Mouse (Mus musculus) frontal cortex, adult 2 months (tissue): ENCODE results near the gene Hlcs. TPM values are rescaled to one million over a fixed set of nuclear protein-coding genes. Genes with fewer than 3 reads are reported as not detected.
"Not testable (repeated sequence)": the region's sequence is repeated elsewhere in the genome, so short reads cannot be mapped to it uniquely, and the experiment has no call there.

ENCODE experiments used
- DNase-seq, 2 experiments: peaks; one replicate each; pipeline ENCODE4 v3.0.0; 2022; ENCODE audit warnings: low spot score in 1 of 2; ENCODE audit errors: extremely low spot score in 1 of 2
- polyA plus RNA-seq: library from polyadenylated mRNA; depleted of rRNA; stranded (reverse); fragments of >200 nt; gene quantifications from 2 replicates; pipeline ENCODE4 v1.2.3, GENCODE M21; 2012; rRNA removed

Hlcs gene
- polyA plus RNA-seq, result 11.6 and 12.5 TPM in 2 replicates

- peak; percentile 91 to 98 for DNase-seq
These were observed at the start of gene Hlcs for GRCm38 (mm10) chr16:94313229-94314030. Gene Hlcs (minus strand): TSS chr16:94313571.

GRCm38 (mm10) chr16:94362174-94362873, 49.0 kb upstream of the Hlcs start:
- DNase-seq, result peak; percentile 87 to 90

- DNase-seq, result no peak
These were observed 47.4 kb upstream of the Hlcs start for GRCm38 (mm10) chr16:94360578-94361350.

GRCm38 (mm10) chr16:94358091-94358490, 44.7 kb upstream of the Hlcs start:
- DNase-seq, result no peak

- DNase-seq, result no peak
These were observed 43.6 kb upstream of the Hlcs start for GRCm38 (mm10) chr16:94356776-94357494.

- no peak for DNase-seq
These were observed 42.7 kb upstream of the Hlcs start for GRCm38 (mm10) chr16:94356046-94356445.

- peak in 1 of 2 experiments; percentile 48 for DNase-seq
These were observed 41.1 kb upstream of the Hlcs start for GRCm38 (mm10) chr16:94354450-94354849.

GRCm38 (mm10) chr16:94350287-94350677, 36.9 kb upstream of the Hlcs start:
- no peak for DNase-seq

- no peak for DNase-seq
These were observed 36.4 kb upstream of the Hlcs start for GRCm38 (mm10) chr16:94349588-94350286.

- no peak for DNase-seq
These were observed 35.4 kb upstream of the Hlcs start for GRCm38 (mm10) chr16:94348779-94349178.

- no peak for DNase-seq
These were observed 33.8 kb upstream of the Hlcs start for GRCm38 (mm10) chr16:94347080-94347731.

GRCm38 (mm10) chr16:94345733-94346132, 32.4 kb upstream of the Hlcs start:
- DNase-seq, result no peak

GRCm38 (mm10) chr16:94339164-94340160, 26.1 kb upstream of the Hlcs start:
- not testable (repeated sequence) for DNase-seq

- DNase-seq, result no peak
These were observed 22.3 kb upstream of the Hlcs start for GRCm38 (mm10) chr16:94335656-94336055.

- peak in 1 of 2 experiments; percentile 66 for DNase-seq
These were observed 18.5 kb upstream of the Hlcs start for GRCm38 (mm10) chr16:94331886-94332252.

GRCm38 (mm10) chr16:94331233-94331885, 18.0 kb upstream of the Hlcs start:
- DNase-seq, result no peak

GRCm38 (mm10) chr16:94330429-94330828, 17.1 kb upstream of the Hlcs start:
- no peak for DNase-seq
